Mouse (Mus musculus) lung, postnatal 0 days (tissue): ENCODE measurements around the gene Ppp2r1b.

Source experiments
- CTCF ChIP-seq: IDR thresholded peaks from 2 replicates; pipeline ENCODE4 v1.5.1; 2016; ENCODE audit warnings: antibody characterized with exemption, mild to moderate bottlenecking
- EP300 ChIP-seq: IDR thresholded peaks from 2 replicates; pipeline ENCODE4 v1.6.1; 2016; ENCODE audit warnings: antibody characterized with exemption, mild to moderate bottlenecking, control low read depth

DNA sequence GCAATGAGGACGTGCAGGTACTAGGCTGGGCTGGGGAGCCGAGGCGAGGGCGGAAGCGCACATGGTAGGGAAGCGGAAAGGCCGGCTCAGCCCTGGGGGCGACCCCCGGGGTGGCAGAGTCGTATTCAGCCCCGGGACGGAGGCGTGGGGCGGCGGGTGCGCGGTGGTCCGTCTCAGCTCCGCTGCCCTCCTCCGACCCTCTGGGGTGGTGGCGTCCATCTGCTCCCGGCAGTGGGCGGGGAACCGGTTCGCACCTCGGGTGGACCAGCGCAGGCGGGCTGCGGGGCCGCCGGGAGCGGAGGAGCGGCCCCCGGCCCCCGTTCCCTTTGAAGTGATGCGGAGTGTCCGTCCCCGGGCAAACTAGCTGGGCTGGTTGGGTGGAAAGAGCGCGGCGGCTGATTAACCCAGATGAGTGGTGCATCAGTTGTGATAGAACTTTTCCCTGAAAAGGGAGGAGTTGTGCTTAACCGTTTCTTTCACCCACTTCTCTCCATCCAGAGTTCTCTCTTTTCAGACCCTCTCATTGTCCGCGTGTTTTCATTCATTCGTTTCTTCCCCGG lies 12.1 kb downstream of the Ppp2r1b start:
- TF ChIP-seq CTCF = no peak
- TF ChIP-seq EP300 = no peak
